Mouse (Mus musculus): ENCODE data around the gene Dync1i1.

- TF ChIP-seq CTCF (IDR thresholded peaks at IDR 0.05; ENCODE audit: insufficient read depth, low read length) (no peak), POLR2A (IDR thresholded peaks at IDR 0.05; ENCODE audit: borderline replicate concordance, extremely low read depth, low read depth, low read length) (no peak)
Observed at GRCm38 (mm10) chr6:6015616-6016015, 290.2 kb downstream of the Dync1i1 start.

Data from lung, adult 2 months (tissue).